Mouse (Mus musculus) heart, postnatal 0 days (tissue): ENCODE measurements around the gene Zfp592. TPM values are rescaled to one million over a fixed set of nuclear protein-coding genes. Genes with fewer than 3 reads are reported as not detected.

Source experiments
- ATAC-seq: fragments of 200-750 bp; cut with Nextera tagmentation; 2 replicates; pipeline ENCODE4 v1.8.0; 2017; ENCODE audit warnings: low read depth, moderate number of reproducible peaks, moderate library complexity; ENCODE audit not compliant: insufficient read depth
- DNase-seq: peaks from one replicate; pipeline ENCODE4 v3.0.0-alpha.2; 2016; ENCODE audit warnings: low spot score
- H3K27ac ChIP-seq: fragments of 300-500 bp; sonication (generic); 2 replicates; pipeline ENCODE4 v1.5.1; 2014; ENCODE audit warnings: low read depth, mild to moderate bottlenecking
- H3K27me3 ChIP-seq: fragments of 300-500 bp; sonication (generic); 2 replicates; pipeline ENCODE4 v1.6.1; 2014; ENCODE audit warnings: low read length, mixed read lengths; ENCODE audit not compliant: control insufficient read depth, insufficient read depth
- H3K36me3 ChIP-seq: fragments of 300-500 bp; sonication (generic); replicated peaks from 2 replicates; pipeline ENCODE4 v1.6.1; 2014; ENCODE audit warnings: low read length, mixed read lengths; ENCODE audit not compliant: control insufficient read depth, insufficient read depth
- H3K4me1 ChIP-seq: fragments of 300-500 bp; sonication (generic); 2 replicates; pipeline ENCODE4 v1.6.1; 2014; ENCODE audit warnings: antibody characterized with exemption; ENCODE audit not compliant: control insufficient read depth, insufficient read depth
- H3K4me2 ChIP-seq: fragments of 300-500 bp; sonication (generic); 2 replicates; pipeline ENCODE4 v1.6.1; 2014; ENCODE audit warnings: low read depth, mild to moderate bottlenecking, low read length, moderate library complexity
- H3K4me3 ChIP-seq: fragments of 300-500 bp; sonication (generic); 2 replicates; pipeline ENCODE4 v1.5.1; 2014; ENCODE audit warnings: low read depth, low read length
- H3K9ac ChIP-seq: fragments of 300-500 bp; sonication (generic); replicated peaks from 2 replicates; pipeline ENCODE4 v1.6.1; 2014; ENCODE audit warnings: low read depth, low read length, mixed read lengths
- H3K9me3 ChIP-seq: fragments of 300-500 bp; sonication (generic); replicated peaks from 2 replicates; pipeline ENCODE4 v1.6.1; 2016; ENCODE audit warnings: low read length; ENCODE audit not compliant: control insufficient read depth
- CTCF ChIP-seq: IDR thresholded peaks from 2 replicates; pipeline ENCODE4 v1.5.1; 2016; ENCODE audit warnings: antibody characterized with exemption, control low read depth, low read depth
- EP300 ChIP-seq: IDR thresholded peaks from 2 replicates; pipeline ENCODE4 v1.6.1; 2016; ENCODE audit warnings: antibody characterized with exemption, low read depth
- WGBS: fragments of 180-500 bp; shearing (Covaris S2); extraction: QIAGEN DNeasy Blood & Tissue Kit; methylation state at CpG from one replicate; pipeline ENCODE4 v1.1.7; 2014; 5-methylcytosine and 5-hydroxymethylcytosine counted together
- polyA plus RNA-seq: library from polyadenylated mRNA; unstranded; fragments of >200 nt; fragmentation: Nextera tagmentation; extraction: Ambion mirVana; gene quantifications from 2 replicates; pipeline ENCODE4 v1.2.1, GENCODE M21; 2015
- total RNA-seq: library from RNA; depleted of rRNA; stranded (reverse); fragments of >200 nt; gene quantifications from 2 replicates; pipeline ENCODE4 v1.2.3, GENCODE M21; 2014; ENCODE audit warnings: low replicate concordance

Zfp592 gene
- total and polyA plus RNA-seq, 2 experiments from 2014 or later: 4.1 to 37.0 TPM

DNA sequence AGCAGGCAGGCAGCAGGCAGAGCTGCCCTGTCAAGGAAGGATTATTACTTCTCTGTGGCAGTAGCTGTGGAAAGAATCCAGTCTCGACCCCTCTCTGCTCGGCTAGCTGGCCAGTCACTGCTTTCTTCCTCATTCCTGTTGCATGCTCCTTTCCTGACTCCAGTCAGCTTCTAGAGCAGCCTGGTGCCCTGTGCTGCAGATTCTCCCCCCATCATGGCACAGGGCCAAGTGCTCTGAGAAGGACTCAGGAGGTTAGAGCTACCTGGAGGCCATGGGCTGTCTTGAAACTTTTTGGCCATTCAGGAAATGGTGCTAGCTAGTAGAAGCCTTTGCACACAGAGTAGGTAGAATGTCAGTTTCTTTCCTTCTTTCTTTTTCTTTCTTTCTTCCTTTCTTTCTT, 46.2 kb downstream of the Zfp592 start:
- no peaks in the 10 kb centered on the region for H3K4me1 ChIP-seq
- H3K27me3 ChIP-seq: no peaks in the 10 kb centered on the region
- no peak overlapping the region for H3K9ac ChIP-seq
- H3K4me3 ChIP-seq: no peak overlapping the region
- WGBS: 25% methylated on average over 2 of the region's 2 CpGs
- TF ChIP-seq CTCF: no peak
- no peak for TF ChIP-seq EP300
- H3K36me3 ChIP-seq: peaks cover 80% of the 10 kb centered on the region
- no peaks in the 10 kb centered on the region for H3K9me3 ChIP-seq
- no peak for DNase-seq
- H3K4me2 ChIP-seq: no peak overlapping the region
- no peak overlapping the region for H3K27ac ChIP-seq
- no peak for ATAC-seq

DNA sequence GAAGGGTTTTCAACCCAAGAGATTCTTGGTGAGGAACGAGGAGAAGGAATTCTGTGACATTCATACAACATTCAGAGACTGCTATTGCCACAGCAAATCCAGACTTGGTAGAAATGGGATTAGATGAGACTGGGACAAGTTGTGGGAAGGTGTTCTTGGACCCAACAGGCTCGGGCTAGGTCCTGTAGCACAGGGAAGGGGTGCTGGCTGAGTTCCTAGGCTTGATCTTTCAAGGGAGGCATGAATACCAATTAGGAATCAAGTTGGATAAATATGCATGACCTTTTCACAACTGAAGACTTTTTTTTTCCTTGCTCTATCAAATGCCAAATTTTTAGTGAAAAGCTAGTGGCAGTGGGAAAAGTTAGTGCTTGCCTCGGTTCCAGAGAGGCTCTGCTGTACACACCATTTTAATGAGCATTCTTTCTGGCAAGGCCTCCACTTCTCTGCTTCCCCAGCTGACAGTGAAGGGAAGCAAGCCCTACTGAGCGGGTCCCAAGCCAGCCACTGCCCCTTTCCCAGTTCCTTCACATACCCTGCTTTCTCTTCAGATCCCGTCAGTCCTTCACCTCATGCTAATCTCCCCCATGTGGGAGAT, 49.6 kb downstream of the Zfp592 start:
- Histone ChIP-seq H3K9ac (no peak overlapping the region), H3K36me3 (peaks cover 59% of the 10 kb centered on the region), H3K9me3 (no peaks in the 10 kb centered on the region), H3K27me3 (no peaks in the 10 kb centered on the region), H3K4me3 (no peak overlapping the region), H3K4me2 (no peak overlapping the region), H3K27ac (no peak overlapping the region), H3K4me1 (no peaks in the 10 kb centered on the region)
- no peak for TF ChIP-seq EP300
- DNase-seq (no peak), ATAC-seq (no peak)
- WGBS: 82% methylated on average over 5 of the region's 5 CpGs

DNA sequence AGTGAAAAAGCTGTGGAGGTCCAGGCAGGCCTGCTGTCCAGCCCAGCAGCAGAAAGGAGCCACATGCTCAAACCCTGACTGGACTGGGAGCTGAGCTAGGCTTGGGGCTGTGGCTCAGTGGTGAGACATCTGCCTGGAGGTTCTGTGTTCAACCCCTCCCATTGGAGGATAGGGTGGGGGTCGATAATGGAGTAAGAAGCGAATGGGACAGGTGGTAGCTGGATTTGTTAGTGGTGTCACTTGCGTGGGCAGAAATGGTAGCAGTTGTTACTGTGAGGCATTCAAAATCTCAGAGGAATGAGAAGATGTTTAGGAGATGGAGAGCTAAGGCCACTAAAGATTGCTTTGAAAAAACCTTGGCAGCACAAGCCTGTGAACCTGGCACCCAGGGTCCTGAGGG, 54.4 kb downstream of the Zfp592 start:
- H3K4me1 ChIP-seq: no peaks in the 10 kb centered on the region
- H3K4me2 ChIP-seq: no peak overlapping the region
- H3K36me3 ChIP-seq: peaks cover 12% of the 10 kb centered on the region
- WGBS: 81% methylated on average over 3 of the region's 3 CpGs
- no peak overlapping the region for H3K4me3 ChIP-seq
- no peaks in the 10 kb centered on the region for H3K9me3 ChIP-seq
- DNase-seq (no peak), ATAC-seq (no peak)
- H3K27ac ChIP-seq: no peak overlapping the region
- H3K9ac ChIP-seq: no peak overlapping the region
- H3K27me3 ChIP-seq: no peaks in the 10 kb centered on the region
- TF ChIP-seq CTCF (no peak), EP300 (no peak)

DNA sequence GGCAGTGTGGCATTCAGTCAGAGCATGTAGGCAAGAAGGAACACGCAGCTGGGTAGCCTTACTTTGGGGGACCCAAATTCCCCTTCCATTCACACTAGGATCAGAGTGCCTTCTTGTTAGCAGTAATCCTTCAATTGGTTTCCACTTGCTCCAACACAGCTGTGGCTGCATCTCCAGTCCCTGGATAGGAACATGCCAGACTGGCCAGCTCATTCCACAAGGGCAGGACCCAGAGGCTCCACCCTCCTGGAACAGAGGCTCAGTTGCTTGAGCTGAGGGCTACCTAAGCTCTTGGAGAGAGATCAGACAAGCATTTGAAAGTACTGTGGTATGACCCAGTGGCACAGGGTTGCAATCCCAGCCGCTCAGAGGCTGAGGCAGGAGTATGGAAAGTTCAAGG, 55.0 kb downstream of the Zfp592 start:
- Histone ChIP-seq H3K9me3 (no peaks in the 10 kb centered on the region), H3K36me3 (peaks cover 7% of the 10 kb centered on the region), H3K4me1 (no peaks in the 10 kb centered on the region), H3K27ac (no peak overlapping the region), H3K27me3 (no peaks in the 10 kb centered on the region), H3K9ac (no peak overlapping the region), H3K4me2 (no peak overlapping the region), H3K4me3 (no peak overlapping the region)
- no peak for DNase-seq
- no peak for ATAC-seq
- TF ChIP-seq EP300 (no peak), CTCF (no peak)
- WGBS: 87% methylated on average over 2 of the region's 2 CpGs

DNA sequence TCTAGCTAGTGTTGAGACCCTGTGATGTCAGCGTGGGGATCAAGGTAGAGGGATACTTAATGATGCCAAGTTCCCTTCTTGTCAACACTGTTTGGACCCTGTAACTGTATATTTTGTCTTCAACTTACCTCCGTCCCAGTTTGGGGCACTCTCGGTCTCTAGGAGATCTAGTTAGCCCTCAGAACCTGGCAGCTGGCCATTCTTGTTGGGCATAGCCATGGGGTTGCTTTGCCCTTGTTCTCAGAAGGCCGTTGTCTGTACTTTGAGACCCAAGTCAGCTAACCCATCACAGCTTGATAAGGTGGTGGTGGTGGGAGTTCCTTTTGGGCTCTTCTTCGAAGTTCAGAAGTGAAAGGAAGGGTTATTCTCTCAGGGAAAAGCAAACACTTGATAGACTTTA, 56.5 kb downstream of the Zfp592 start:
- 79% methylated on average over 5 of the region's 5 CpGs for WGBS
- no peak for ATAC-seq
- H3K9me3 ChIP-seq: no peaks in the 10 kb centered on the region
- no peak overlapping the region for H3K4me2 ChIP-seq
- no peaks in the 10 kb centered on the region for H3K4me1 ChIP-seq
- H3K36me3 ChIP-seq: peaks cover 3% of the 10 kb centered on the region; the same call in 1 of the 2 replicates
- no peak overlapping the region for H3K9ac ChIP-seq
- H3K4me3 ChIP-seq: no peak overlapping the region
- H3K27ac ChIP-seq: no peak overlapping the region
- TF ChIP-seq CTCF (no peak), EP300 (no peak)
- DNase-seq: peak; percentile 1
- no peaks in the 10 kb centered on the region for H3K27me3 ChIP-seq

DNA sequence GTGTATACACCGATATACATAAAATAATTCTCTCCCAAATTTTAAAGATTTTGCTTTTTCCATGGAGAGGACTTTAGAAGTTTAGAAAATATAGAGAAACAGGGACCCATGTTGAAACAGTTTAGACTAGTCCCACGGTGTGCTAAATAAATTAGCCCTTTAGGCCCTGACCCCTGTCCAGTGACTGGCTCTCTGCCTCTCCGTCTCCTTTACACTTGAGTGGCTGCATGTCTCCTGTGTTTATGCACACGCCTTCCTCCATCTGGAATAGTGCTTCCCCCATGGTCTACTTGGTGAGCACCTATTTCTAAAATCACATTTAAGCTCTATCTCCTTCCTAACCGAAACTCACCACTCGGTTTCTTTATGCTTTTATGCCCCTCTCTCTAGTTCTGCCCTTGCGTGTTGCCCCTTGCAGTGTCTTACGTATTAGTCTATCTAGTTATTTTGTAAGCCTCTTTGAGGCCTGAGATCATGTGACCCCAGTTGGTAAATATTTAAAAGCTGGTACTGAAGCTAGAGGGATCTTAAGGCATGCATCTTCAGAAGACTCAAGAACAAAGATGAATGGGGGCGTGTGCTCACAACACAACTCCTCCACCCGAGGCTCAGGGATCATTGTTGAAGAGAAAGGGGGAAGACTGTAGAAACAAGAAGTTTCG, 62.4 kb downstream of the Zfp592 start:
- peak; percentile 2 for DNase-seq
- H3K9me3 ChIP-seq: no peaks in the 10 kb centered on the region
- H3K27me3 ChIP-seq: no peaks in the 10 kb centered on the region
- no peak overlapping the region for H3K9ac ChIP-seq
- no peak overlapping the region for H3K27ac ChIP-seq
- peaks cover 24% of the 10 kb centered on the region for H3K4me1 ChIP-seq
- H3K4me3 ChIP-seq: no peak overlapping the region
- no peak for TF ChIP-seq EP300
- no peak for TF ChIP-seq CTCF
- H3K4me2 ChIP-seq: no peak overlapping the region
- H3K36me3 ChIP-seq: 0 out of 2 replicates have a peak, but pooled peaks cover under 1% of the 10 kb centered on the region
- no peak for ATAC-seq
- WGBS: 86% methylated on average over 11 of the region's 11 CpGs
